Mouse (Mus musculus): ENCODE results near the gene Capn1. TPM values are rescaled to one million over a fixed set of nuclear protein-coding genes. Genes with fewer than 3 reads are reported as not detected.

The Capn1 gene
- total RNA-seq, 2 experiments from 2014 or later = 27.9 to 28.1 TPM

GRCm38 (mm10) chr19:5990921-5991320 is 24.8 kb downstream of the Capn1 start:
- no peak for DNase-seq (ENCODE audit: low spot score in 2 of 2)

- no peak for DNase-seq (ENCODE audit: low spot score in 2 of 2)
Observed at GRCm38 (mm10) chr19:5990033-5990432, 25.7 kb downstream of the Capn1 start.

GRCm38 (mm10) chr19:5989585-5989984 is 26.1 kb downstream of the Capn1 start:
- no peak for DNase-seq (ENCODE audit: low spot score in 2 of 2)

- DNase-seq (ENCODE audit: low spot score in 2 of 2) = peak; percentile 15 to 18
Observed at GRCm38 (mm10) chr19:5988815-5989452, 26.8 kb downstream of the Capn1 start.

GRCm38 (mm10) chr19:5988027-5988814 is 27.5 kb downstream of the Capn1 start:
- no peak for DNase-seq (ENCODE audit: low spot score in 2 of 2)

- no peak for DNase-seq (ENCODE audit: low spot score in 2 of 2)
Observed at GRCm38 (mm10) chr19:5986043-5986442, 29.7 kb downstream of the Capn1 start, which contains the start of gene Slc22a20. Gene Slc22a20, minus strand, starts transcription at chr19:5986143.

- DNase-seq (ENCODE audit: low spot score in 2 of 2) = no peak
Observed at GRCm38 (mm10) chr19:5980477-5980876, 35.2 kb downstream of the Capn1 start.

- DNase-seq (ENCODE audit: low spot score in 2 of 2) = no peak
Observed at GRCm38 (mm10) chr19:5977717-5978116, 38.0 kb downstream of the Capn1 start.

GRCm38 (mm10) chr19:5975676-5976075 is 40.0 kb downstream of the Capn1 start:
- DNase-seq (ENCODE audit: low spot score in 2 of 2) = no peak

GRCm38 (mm10) chr19:5975112-5975511 is 40.6 kb downstream of the Capn1 start:
- DNase-seq (ENCODE audit: low spot score in 2 of 2) = no peak

GRCm38 (mm10) chr19:5967664-5968063 is 48.0 kb downstream of the Capn1 start:
- no peak for DNase-seq (ENCODE audit: low spot score in 2 of 2)

- DNase-seq (ENCODE audit: low spot score in 2 of 2) = no peak
Observed at GRCm38 (mm10) chr19:5966786-5967185, 48.9 kb downstream of the Capn1 start.

- no peak for DNase-seq (ENCODE audit: low spot score in 2 of 2)
Observed at GRCm38 (mm10) chr19:5965910-5966309, 49.8 kb downstream of the Capn1 start.

- peak; percentile 65 to 70 for DNase-seq (ENCODE audit: low spot score in 2 of 2)
Observed at GRCm38 (mm10) chr19:5965280-5965679, 50.4 kb downstream of the Capn1 start.

GRCm38 (mm10) chr19:5964804-5965203 is 50.9 kb downstream of the Capn1 start:
- DNase-seq (ENCODE audit: low spot score in 2 of 2) = no peak

- peak; percentile 87 to 89 for DNase-seq (ENCODE audit: low spot score in 2 of 2)
Observed at GRCm38 (mm10) chr19:5963883-5964562, 51.7 kb downstream of the Capn1 start, which contains the start of gene Pola2. Gene Pola2, minus strand, starts transcription at chr19:5964202.

- no peak for DNase-seq (ENCODE audit: low spot score in 2 of 2)
Observed at GRCm38 (mm10) chr19:5962651-5963050, 53.0 kb downstream of the Capn1 start.

GRCm38 (mm10) chr19:5957371-5957770 is 58.3 kb downstream of the Capn1 start:
- no peak for DNase-seq (ENCODE audit: low spot score in 2 of 2)

GRCm38 (mm10) chr19:5956685-5957084 is 59.0 kb downstream of the Capn1 start:
- peak; percentile 82 to 84 for DNase-seq (ENCODE audit: low spot score in 2 of 2)

GRCm38 (mm10) chr19:5955704-5956670 is 59.7 kb downstream of the Capn1 start:
- DNase-seq (ENCODE audit: low spot score in 2 of 2) = no peak

GRCm38 (mm10) chr19:5954936-5955335 is 60.8 kb downstream of the Capn1 start:
- no peak for DNase-seq (ENCODE audit: low spot score in 2 of 2)
